Mouse (Mus musculus): ENCODE measurements at regions not wholly inside any gene's neighbourhood (a gene's known extent, or its start where the extent isn't known, plus 50 kb on each side); places are given as distances from the start of the nearest gene placed in this dataset.

DNA sequence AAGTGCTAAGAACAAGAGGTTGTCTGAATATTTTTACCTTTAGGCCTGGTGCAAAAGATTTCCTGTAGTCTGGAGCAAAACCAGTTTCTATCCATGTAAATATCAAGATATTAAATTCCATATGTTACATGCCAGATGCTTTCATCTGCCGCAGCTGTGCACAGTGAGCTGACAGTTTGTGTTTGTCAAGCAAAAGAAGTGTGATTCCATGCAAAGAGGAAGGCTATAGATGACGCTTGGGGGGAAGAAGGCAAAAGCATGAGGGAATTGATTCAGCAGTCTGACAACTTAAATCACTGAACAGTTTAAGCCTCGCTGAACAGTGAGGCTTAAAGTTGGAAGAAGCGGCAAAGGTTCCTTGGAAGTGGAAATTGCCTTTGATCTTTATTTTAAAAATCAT, 109.2 kb upstream of the Pappa start:
- no peak for DNase-seq (ENCODE audit: extremely low spot score in 1 of 2, low spot score in 1 of 2)

DNA sequence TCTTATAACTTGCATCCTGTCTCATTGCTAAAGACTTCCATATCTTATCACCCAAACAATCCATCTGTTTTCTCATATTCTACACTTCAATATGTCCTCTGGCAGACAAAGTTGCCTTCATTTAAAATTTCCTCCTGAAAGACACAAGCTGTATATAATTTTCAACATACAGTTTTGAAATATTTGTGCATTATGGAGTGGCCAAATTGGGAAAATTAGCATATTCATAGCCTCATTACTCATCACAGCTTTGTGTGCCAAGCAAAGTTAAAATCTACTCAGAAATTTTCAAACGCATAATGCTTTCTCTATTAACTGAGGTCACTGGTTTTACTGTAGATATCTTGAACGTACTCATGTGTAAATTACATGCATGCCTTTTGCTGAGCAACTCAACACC, 104.5 kb upstream of the Pappa start:
- peak in 1 of 2 experiments; percentile 2 for DNase-seq (ENCODE audit: extremely low spot score in 1 of 2, low spot score in 1 of 2)

GRCm38 (mm10) chr4:65053336-65053735, 70.6 kb upstream of the Pappa start:
- no peak for DNase-seq (ENCODE audit: extremely low spot score in 1 of 2, low spot score in 1 of 2)

All from frontal cortex, adult 2 months (tissue).